Mouse (Mus musculus): Measurements from ENCODE around the gene Cfap299.

DNA sequence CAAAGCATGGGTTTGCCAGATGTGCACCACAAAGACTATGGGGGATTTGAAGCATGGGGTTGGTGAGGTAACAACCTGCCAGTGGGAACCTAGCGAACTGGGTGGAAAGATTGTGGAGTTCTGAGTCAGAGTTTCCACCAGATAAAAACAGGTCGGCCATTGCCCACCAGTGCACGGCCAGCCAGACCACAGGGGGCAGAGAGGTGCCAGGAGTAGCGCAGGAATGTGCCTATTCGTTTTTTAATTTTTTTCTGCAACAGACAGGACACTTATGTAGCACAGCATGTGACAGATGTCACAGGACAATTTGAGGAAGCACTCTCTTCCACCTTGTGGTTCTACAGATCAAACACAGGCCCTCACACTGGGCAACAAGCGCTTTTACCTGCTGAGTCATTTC is 475.7 kb downstream of the Cfap299 start:
- TF ChIP-seq SMC3 (IDR thresholded peaks at IDR 0.05; ENCODE audit: low read depth, low read length) (no peak), CTCF (conservative IDR thresholded peaks at IDR 0.05 in 1 of 2, IDR thresholded peaks at IDR 0.05 in 1 of 2; ENCODE audit: low read depth in 2 of 2, low read length in 2 of 2) (no peak), SIN3A (IDR thresholded peaks at IDR 0.05; ENCODE audit: low read length) (no peak), USF1 (IDR thresholded peaks at IDR 0.05; ENCODE audit: low read depth, low read length) (no peak), POLR2A (IDR thresholded peaks at IDR 0.05; ENCODE audit: low read depth, low read length) (no peak), USF2 (conservative IDR thresholded peaks at IDR 0.05; ENCODE audit: low read depth, low read length) (no peak), NELFE (IDR thresholded peaks at IDR 0.05; ENCODE audit: low read depth, low read length) (no peak), UBTF (IDR thresholded peaks at IDR 0.05; ENCODE audit: low read depth, low read length) (no peak), EP300 (IDR thresholded peaks at IDR 0.05; ENCODE audit: low read length) (no peak), JUN (IDR thresholded peaks at IDR 0.05; ENCODE audit: insufficient read depth, low read depth, low read length) (no peak), KAT2A (IDR thresholded peaks at IDR 0.05; ENCODE audit: insufficient replicate concordance, low read length) (no peak), MYC (IDR thresholded peaks at IDR 0.05; ENCODE audit: low read depth, low read length) (no peak), CHD2 (IDR thresholded peaks at IDR 0.05; ENCODE audit: low read length) (no peak), POLR2AphosphoS2 (IDR thresholded peaks at IDR 0.05; ENCODE audit: low read depth, low read length) (no peak)
